Mouse (Mus musculus): ENCODE measurements around the gene Usp32. TPM values are rescaled to one million over a fixed set of nuclear protein-coding genes. Genes with fewer than 3 reads are reported as not detected.

The Usp32 gene
- total RNA-seq, 2 experiments from 2014 or later, result 85.3 to 88.8 TPM

- DNase-seq (ENCODE audit: extremely low spot score in 1 of 2, low spot score in 1 of 2), result no peak
Observed at GRCm38 (mm10) chr11:84957591-84958270, 182.2 kb downstream of the Usp32 start, which contains the start of gene Car4. Car4 (plus strand) TSS chr11:84957786.

- DNase-seq (ENCODE audit: extremely low spot score in 1 of 2, low spot score in 1 of 2), result no peak
Observed at GRCm38 (mm10) chr11:84957171-84957570, 182.8 kb downstream of the Usp32 start.

GRCm38 (mm10) chr11:84956400-84956799 is 183.6 kb downstream of the Usp32 start:
- DNase-seq (ENCODE audit: extremely low spot score in 1 of 2, low spot score in 1 of 2), result no peak

- no peak for DNase-seq (ENCODE audit: extremely low spot score in 1 of 2, low spot score in 1 of 2)
Observed at GRCm38 (mm10) chr11:84952611-84953010, 187.3 kb downstream of the Usp32 start.

- DNase-seq (ENCODE audit: extremely low spot score in 1 of 2, low spot score in 1 of 2), result no peak
Observed at GRCm38 (mm10) chr11:84948526-84948925, 191.4 kb downstream of the Usp32 start.

GRCm38 (mm10) chr11:84948114-84948513 is 191.8 kb downstream of the Usp32 start:
- no peak for DNase-seq (ENCODE audit: extremely low spot score in 1 of 2, low spot score in 1 of 2)

- DNase-seq (ENCODE audit: extremely low spot score in 1 of 2, low spot score in 1 of 2), result no peak
Observed at GRCm38 (mm10) chr11:84947206-84947605, 192.8 kb downstream of the Usp32 start.

GRCm38 (mm10) chr11:84945841-84946240 is 194.1 kb downstream of the Usp32 start:
- DNase-seq (ENCODE audit: extremely low spot score in 1 of 2, low spot score in 1 of 2), result no peak

GRCm38 (mm10) chr11:84944639-84945435 is 195.1 kb downstream of the Usp32 start:
- DNase-seq (ENCODE audit: extremely low spot score in 1 of 2, low spot score in 1 of 2), result no peak

- no peak for DNase-seq (ENCODE audit: extremely low spot score in 1 of 2, low spot score in 1 of 2)
Observed at GRCm38 (mm10) chr11:84943948-84944347, 196.0 kb downstream of the Usp32 start.

GRCm38 (mm10) chr11:84940140-84940539 is 199.8 kb downstream of the Usp32 start:
- no peak for DNase-seq (ENCODE audit: extremely low spot score in 1 of 2, low spot score in 1 of 2)

- peak; percentile 42 to 43 for DNase-seq (ENCODE audit: extremely low spot score in 1 of 2, low spot score in 1 of 2)
Observed at GRCm38 (mm10) chr11:84939508-84940053, 200.4 kb downstream of the Usp32 start.

Other genes starting within 250 kb of the Usp32 start
- 10 to 100 TPM; 28.1 to 31.0 TPM for gene Znhit3, start 223.8 kb downstream of the Usp32 start, total RNA-seq (2021)
- gene Car4, start 182.4 kb downstream of the Usp32 start, total RNA-seq (2021), result 10 to 100 TPM; 72.7 to 76.4 TPM
- gene 1700125H20Rik, start 30.2 kb upstream of the Usp32 start, total RNA-seq (2021), result not detected
- 10 to 100 TPM; 52.5 to 53.4 TPM for gene Appbp2, start 95.0 kb upstream of the Usp32 start, total RNA-seq (2021)
- 10 to 100 TPM; 15.0 to 16.3 TPM for gene Ppm1d, start 171.1 kb upstream of the Usp32 start, total RNA-seq (2021)
- 10 to 100 TPM; 67.5 to 68.6 TPM for gene Bcas3, start 213.0 kb upstream of the Usp32 start, total RNA-seq (2021)

Data from layer of hippocampus, postnatal 25 days (tissue).